ENCODE assay signal across 24 mouse cellular contexts in genomic region chr1:37246476-37246875, GRCm38 (mm10). TPM values are rescaled to one million over a fixed set of nuclear protein-coding genes. Genes with fewer than 3 reads are reported as not detected.
"Had no signal": no experiment of that assay in that cellular context is flagged by ENCODE, and none has a peak within 500 bp of the region (broad histone marks: within the 10 kb centered on the region; RNA-seq: fewer than 3 reads in every experiment).

No protein-coding gene starts in this region.

- H3K27ac ChIP-seq: layer of hippocampus, adult 2 months; limb, embryonic 12.5 days; limb, embryonic 15.5 days; liver, embryonic 14.5 days; midbrain, embryonic 10.5 days; midbrain, embryonic 13.5 days; neural tube, embryonic 13.5 days; stomach, embryonic 15.5 days had no signal

- H3K4me3 ChIP-seq: layer of hippocampus, adult 2 months; limb, embryonic 12.5 days; limb, embryonic 15.5 days; megakaryocyte, embryonic 14.5 days; midbrain, embryonic 10.5 days; midbrain, embryonic 13.5 days; myocyte; neural tube, embryonic 13.5 days; stomach, embryonic 15.5 days had no signal

- H3K9ac ChIP-seq: limb, embryonic 12.5 days; limb, embryonic 15.5 days; liver, embryonic 14.5 days; liver, postnatal 0 days; lung, embryonic 14.5 days; midbrain, embryonic 13.5 days; neural tube, embryonic 13.5 days; stomach, embryonic 15.5 days had no signal

- H3K27me3 ChIP-seq: limb, embryonic 12.5 days; limb, embryonic 15.5 days; midbrain, embryonic 13.5 days; neural tube, embryonic 13.5 days; stomach, embryonic 15.5 days had no signal

- H3K4me1 ChIP-seq: midbrain, embryonic 10.5 days; neural tube, embryonic 13.5 days had no signal

- DNase-seq: kidney, adult 9 months; kidney, postnatal 14 days; kidney, postnatal 4 days; layer of hippocampus, adult 9-11 months; left cerebral cortex, postnatal 4 days; liver, postnatal 0 days; lung, embryonic 14.5 days; retina, postnatal 1 day; right cerebral cortex, postnatal 25 days; spleen, adult 18-20 months; thymus, adult 18-20 months; thymus, postnatal 36 days had no signal

- H3K36me3 ChIP-seq: limb, embryonic 12.5 days; limb, embryonic 15.5 days; midbrain, embryonic 10.5 days; midbrain, embryonic 13.5 days; neural tube, embryonic 13.5 days; stomach, embryonic 15.5 days had no signal

- H3K9me3 ChIP-seq: limb, embryonic 12.5 days; limb, embryonic 15.5 days; midbrain, embryonic 10.5 days; midbrain, embryonic 13.5 days; neural tube, embryonic 13.5 days; stomach, embryonic 15.5 days had no signal

RNA-seq across cellular contexts. Expression of gene Cnga3, which starts 32.2 kb away (rescaled TPM):
- total RNA-seq: monocyte, adult 5-6 weeks; neutrophil, adult 5-6 weeks had no signal
